Comparison of ENCODE assay signal across 15 mouse cellular contexts in genomic region chr12:21166884-21167575, GRCm38 (mm10).
DNase-seq lines count a peak whose midpoint lies in the region; ATAC-seq and TF ChIP-seq lines count a peak whose summit lies in the region.
"Had no signal": no experiment of that assay in that cellular context is flagged by ENCODE, and none has a peak within 500 bp of the region (broad histone marks: within the 10 kb centered on the region; RNA-seq: fewer than 3 reads in every experiment).

No protein-coding gene starts in this region.

- H3K36me3 ChIP-seq in forebrain, embryonic 13.5 days (ENCODE audit: poor library complexity, severe bottlenecking): peaks cover 28% of the 10 kb centered on the region
- H3K36me3 ChIP-seq in forebrain, embryonic 11.5 days (ENCODE audit: control insufficient read depth, insufficient read depth, low read length): no peaks in the 10 kb centered on the region; the same call in 1 of the 2 replicates
- H3K36me3 ChIP-seq in spleen, adult 2 months (ENCODE audit: control insufficient read depth, insufficient read depth, low read length): no peaks in the 10 kb centered on the region
- H3K36me3 ChIP-seq: G1E had no signal

- H3K9me3 ChIP-seq in forebrain, embryonic 13.5 days (replicated peaks): no peaks in the 10 kb centered on the region
- H3K9me3 ChIP-seq in forebrain, embryonic 11.5 days (ENCODE audit: control insufficient read depth, low read length): no peaks in the 10 kb centered on the region; the same call in 1 of the 2 replicates
- H3K9me3 ChIP-seq: limb, embryonic 15.5 days had no signal

- no peak for TF ChIP-seq POLR2A in spleen, adult 2 months (IDR thresholded peaks at IDR 0.05; ENCODE audit: low read depth, low read length)

- H3K4me3 ChIP-seq in forebrain, embryonic 13.5 days: no peak overlapping the region
- no peak overlapping the region for H3K4me3 ChIP-seq in forebrain, embryonic 11.5 days (ENCODE audit: low read depth, low read length)
- no peak overlapping the region for H3K4me3 ChIP-seq in spleen, adult 2 months (ENCODE audit: extremely low read depth, insufficient read depth, insufficient read length)
- H3K4me3 ChIP-seq: limb, embryonic 15.5 days had no signal

- H3K27ac ChIP-seq in forebrain, embryonic 13.5 days: no peak overlapping the region
- no peak overlapping the region for H3K27ac ChIP-seq in forebrain, embryonic 11.5 days (ENCODE audit: low read depth, low read length)
- no peak overlapping the region for H3K27ac ChIP-seq in spleen, adult 2 months (ENCODE audit: insufficient read depth, low read length)
- H3K27ac ChIP-seq: limb, embryonic 15.5 days had no signal

- no peaks in the 10 kb centered on the region for H3K4me1 ChIP-seq in forebrain, embryonic 13.5 days
- no peaks in the 10 kb centered on the region; the same call in 1 of the 2 replicates for H3K4me1 ChIP-seq in forebrain, embryonic 11.5 days (replicated peaks; ENCODE audit: control insufficient read depth, insufficient read depth, low read length)
- H3K4me1 ChIP-seq in spleen, adult 2 months (ENCODE audit: control insufficient read depth, insufficient read depth, insufficient read length): peaks cover 8% of the 10 kb centered on the region; the same call in 1 of the 2 replicates

- intact Hi-C loops in gastrocnemius, postnatal 14 days (cut with DNase I; ENCODE audit: low total_unique reads): no loop called here

- TF ChIP-seq CTCF in spleen, adult 2 months (IDR thresholded peaks at IDR 0.05; ENCODE audit: extremely low read depth, insufficient read depth, insufficient read length, insufficient replicate concordance): no peak

- no peak for DNase-seq in forebrain, embryonic 11.5 days (ENCODE audit: low spot score)
- DNase-seq in spleen, adult 2 months (ENCODE audit: low read depth in 1 of 2, low spot score in 2 of 2): peak; percentile 18 to 34
- no peak for DNase-seq in spleen, postnatal 14 days (ENCODE audit: low spot score in 2 of 2)
- peak; percentile 46 for DNase-seq in lung, postnatal 36 days
- DNase-seq in thymus, postnatal 36 days: peak; percentile 38 to 50
- DNase-seq in layer of hippocampus, adult 9-11 months: no peak
- DNase-seq in gastrocnemius, postnatal 14 days: no peak
- DNase-seq: cerebellum, postnatal 36 days; right cerebral cortex, adult 18-20 months had no signal

- H3K27me3 ChIP-seq in forebrain, embryonic 13.5 days: no peaks in the 10 kb centered on the region
- H3K27me3 ChIP-seq in forebrain, embryonic 11.5 days (ENCODE audit: control insufficient read depth, insufficient read depth, low read length): no peaks in the 10 kb centered on the region
- no peaks in the 10 kb centered on the region for H3K27me3 ChIP-seq in spleen, adult 2 months (ENCODE audit: control insufficient read depth, insufficient read depth, low read length)
- H3K27me3 ChIP-seq: limb, embryonic 15.5 days had no signal

- 70% methylated on average over 6 of the region's 6 CpGs for WGBS in forebrain, embryonic 13.5 days
- WGBS in forebrain, embryonic 11.5 days: 62% methylated on average over 6 of the region's 6 CpGs
- WGBS in spleen, adult 2 months: 5% methylated on average over 6 of the region's 6 CpGs

- H3K4me2 ChIP-seq in forebrain, embryonic 13.5 days: no peak overlapping the region
- H3K4me2 ChIP-seq in forebrain, embryonic 11.5 days (ENCODE audit: low read depth, low read length, severe bottlenecking): no peak overlapping the region
- H3K4me2 ChIP-seq: limb, embryonic 15.5 days; midbrain, embryonic 11.5 days had no signal

- ATAC-seq in forebrain, embryonic 13.5 days: no peak
- ATAC-seq in forebrain, embryonic 11.5 days (replicated peaks; ENCODE audit: low FRiP score): no peak
- ATAC-seq: forebrain, embryonic 16.5 days; hindbrain, embryonic 16.5 days had no signal

- 0 out of 2 replicates have a peak overlapping the region, but pooled peaks have one; percentile 19 for H3K9ac ChIP-seq in forebrain, embryonic 13.5 days
- H3K9ac ChIP-seq in forebrain, embryonic 11.5 days (ENCODE audit: low read length): no peak overlapping the region
- H3K9ac ChIP-seq: limb, embryonic 15.5 days had no signal

Comparison
In these comparisons a context has a peak if more than half of its experiments do, and no peak if none do; other contexts are left out.
1. DNase-seq: peak in spleen, adult 2 months (2 of 2), lung, postnatal 36 days (single experiment) and thymus, postnatal 36 days (2 of 2); none in forebrain, embryonic 11.5 days (single experiment), spleen, postnatal 14 days (0 of 2), layer of hippocampus, adult 9-11 months (single experiment) and gastrocnemius, postnatal 14 days (single experiment).